Mouse (Mus musculus): ENCODE data around the gene Cenpt. TPM values are rescaled to one million over a fixed set of nuclear protein-coding genes. Genes with fewer than 3 reads are reported as not detected.
"Not testable (repeated sequence)": the region's sequence is repeated elsewhere in the genome, so short reads cannot be mapped to it uniquely, and the experiment has no call there.

Cenpt gene
- polyA plus RNA-seq, 1 experiment = 7.3 TPM

DNA sequence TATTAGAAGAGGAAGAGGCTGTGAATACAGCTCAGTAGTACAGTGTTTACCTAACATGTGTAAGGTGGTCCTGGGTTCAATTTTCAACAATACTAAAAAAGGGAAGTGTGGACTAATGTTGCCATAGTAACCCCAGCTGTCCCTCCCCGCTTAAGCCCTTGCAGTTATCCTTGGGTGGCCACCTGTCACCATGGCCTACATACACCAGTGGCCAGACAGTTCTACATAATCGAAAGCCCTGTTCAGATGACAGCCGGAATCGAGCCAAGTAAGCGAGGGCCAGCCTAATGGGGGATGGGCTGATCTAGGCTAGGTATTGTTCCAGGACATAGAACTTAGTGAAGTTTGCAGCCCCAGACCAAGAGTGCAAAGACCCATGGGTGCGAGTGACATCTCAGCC, 16.1 kb downstream of the Cenpt start:
- DNase-seq = no peak
- WGBS = 81% methylated on average over 6 of the region's 6 CpGs
- H3K4me1 ChIP-seq (ENCODE audit: control insufficient read depth, insufficient read depth, low read length) = no peaks in the 10 kb centered on the region
- no peak overlapping the region for H3K4me3 ChIP-seq (ENCODE audit: insufficient read depth, low read depth, low read length)
- TF ChIP-seq CTCF (conservative IDR thresholded peaks at IDR 0.05; ENCODE audit: insufficient read depth, insufficient read length, low read depth, low read length) (no peak), POLR2A (IDR thresholded peaks at IDR 0.05; ENCODE audit: low read depth, low read length) (no peak)
- no peaks in the 10 kb centered on the region for H3K27me3 ChIP-seq (replicated peaks; ENCODE audit: control insufficient read depth, insufficient read depth, low read length)
- H3K27ac ChIP-seq (ENCODE audit: insufficient read depth, low read depth, low read length) = no peak overlapping the region
- no peaks in the 10 kb centered on the region for H3K36me3 ChIP-seq (ENCODE audit: control insufficient read depth, insufficient read depth, low read length)

GRCm38 (mm10) chr8:105835318-105835717, 17.8 kb downstream of the Cenpt start:
- Histone ChIP-seq H3K27ac (ENCODE audit: insufficient read depth, low read depth, low read length) (no peak overlapping the region), H3K4me3 (ENCODE audit: insufficient read depth, low read depth, low read length) (no peak overlapping the region)
- DNase-seq = peak; percentile 87

DNA sequence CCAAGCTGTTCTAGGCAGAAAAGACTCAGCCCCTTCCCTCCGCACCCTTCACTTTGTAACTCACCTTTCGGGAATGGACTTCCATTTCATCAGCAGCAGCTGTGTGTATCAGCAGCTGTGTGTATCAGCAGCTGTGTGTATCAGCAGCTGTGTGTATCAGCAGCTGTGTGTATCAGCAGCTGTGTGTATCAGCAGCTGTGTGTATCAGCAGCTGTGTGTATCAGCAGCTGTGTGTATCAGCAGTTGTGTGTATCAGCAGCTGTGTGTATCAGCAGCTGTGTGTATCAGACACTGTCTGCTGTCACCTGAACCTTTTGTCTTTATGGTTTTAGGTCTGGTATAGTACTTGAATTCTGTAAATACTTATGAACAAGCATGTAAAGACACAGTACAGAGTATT, 19.3 kb downstream of the Cenpt start:
- WGBS = 86% methylated on average over 2 of the region's 2 CpGs
- not testable (repeated sequence) for H3K4me1 ChIP-seq (ENCODE audit: control insufficient read depth, insufficient read depth, low read length); H3K27ac ChIP-seq (ENCODE audit: insufficient read depth, low read depth, low read length); H3K36me3 ChIP-seq (ENCODE audit: control insufficient read depth, insufficient read depth, low read length); DNase-seq; H3K27me3 ChIP-seq (replicated peaks; ENCODE audit: control insufficient read depth, insufficient read depth, low read length); H3K4me3 ChIP-seq (ENCODE audit: insufficient read depth, low read depth, low read length)

More at GRCm38 (mm10) chr8:105835318-105835717, 17.8 kb downstream of the Cenpt start:
- no peaks in the 10 kb centered on the region for H3K4me1 ChIP-seq (ENCODE audit: control insufficient read depth, insufficient read depth, low read length)
- TF ChIP-seq POLR2A (IDR thresholded peaks at IDR 0.05; ENCODE audit: low read depth, low read length) (no peak), CTCF (conservative IDR thresholded peaks at IDR 0.05; ENCODE audit: insufficient read depth, insufficient read length, low read depth, low read length) (peak; percentile 84)
- WGBS = 16% methylated on average over 11 of the region's 11 CpGs
- no peaks in the 10 kb centered on the region for H3K36me3 ChIP-seq (ENCODE audit: control insufficient read depth, insufficient read depth, low read length)
- no peaks in the 10 kb centered on the region for H3K27me3 ChIP-seq (replicated peaks; ENCODE audit: control insufficient read depth, insufficient read depth, low read length)

DNA sequence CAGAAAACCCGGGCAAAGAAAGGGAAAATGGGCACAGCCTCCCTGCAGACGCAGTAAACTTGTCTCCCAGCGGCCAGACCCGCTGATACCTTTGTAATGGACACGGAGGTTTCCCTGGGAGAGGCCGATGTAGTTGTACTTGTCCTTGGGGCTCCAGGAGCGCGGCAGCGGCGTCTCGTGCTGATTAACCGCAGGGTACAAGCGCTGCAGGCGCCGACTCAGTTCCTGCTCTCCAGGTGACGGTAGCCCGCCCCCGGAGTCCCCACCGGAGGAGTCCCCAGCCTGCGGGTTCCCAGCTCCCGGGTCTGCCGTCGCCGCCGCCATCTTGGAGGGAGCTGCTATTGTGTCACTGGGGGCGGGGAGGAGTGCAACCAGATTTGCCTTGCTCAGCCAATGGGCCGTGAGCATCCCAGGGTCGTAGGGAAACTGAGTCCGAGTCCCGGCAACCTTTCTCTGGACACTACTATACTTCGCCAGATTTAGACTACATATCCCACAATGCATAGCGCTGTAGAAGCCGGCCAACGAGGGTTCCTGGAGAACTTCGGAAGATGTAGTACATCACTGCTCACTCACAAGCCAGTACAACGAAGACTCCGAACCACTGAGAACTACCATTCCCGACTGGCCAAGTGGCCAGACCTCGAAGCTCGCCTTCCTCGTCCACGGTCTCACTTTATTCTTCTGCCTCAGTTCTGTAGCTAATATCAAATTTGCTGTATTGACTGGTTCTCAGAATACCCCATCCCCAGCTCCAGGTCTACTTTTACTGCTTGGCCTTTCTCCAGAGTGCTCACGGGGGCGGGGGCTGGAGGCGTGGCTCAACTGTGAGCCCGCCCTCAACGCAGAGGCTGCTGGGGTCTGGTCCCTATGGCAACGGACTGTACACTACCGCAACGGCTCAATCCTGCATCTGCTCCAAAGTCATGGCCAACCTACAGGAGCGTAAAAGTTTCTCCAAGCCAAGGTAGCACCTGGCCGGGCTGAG, 25.9 kb downstream of the Cenpt start, which contains the start of the genes Ranbp10 and Tsnaxip1:
Gene Ranbp10 (minus strand): TSS at position 490 of the 988 bp plus-strand sequence.
Gene Tsnaxip1 (plus strand): TSS at position 871 of the 988 bp plus-strand sequence.
- TF ChIP-seq CTCF (conservative IDR thresholded peaks at IDR 0.05; ENCODE audit: insufficient read depth, insufficient read length, low read depth, low read length) = no peak
- TF ChIP-seq POLR2A (IDR thresholded peaks at IDR 0.05; ENCODE audit: low read depth, low read length) = peak; percentile 64
- Histone ChIP-seq H3K27me3 (replicated peaks; ENCODE audit: control insufficient read depth, insufficient read depth, low read length) (no peaks in the 10 kb centered on the region), H3K36me3 (ENCODE audit: control insufficient read depth, insufficient read depth, low read length) (no peaks in the 10 kb centered on the region), H3K4me1 (ENCODE audit: control insufficient read depth, insufficient read depth, low read length) (peaks cover 8% of the 10 kb centered on the region; the same call in 1 of the 2 replicates), H3K27ac (ENCODE audit: insufficient read depth, low read depth, low read length) (peak within 1 kb of the TSS; percentile 81), H3K4me3 (ENCODE audit: insufficient read depth, low read depth, low read length) (peak within 1 kb of the TSS; percentile 90)
- peak; percentile 100 for DNase-seq
- under 1% methylated on average over 52 of the region's 52 CpGs for WGBS

DNA sequence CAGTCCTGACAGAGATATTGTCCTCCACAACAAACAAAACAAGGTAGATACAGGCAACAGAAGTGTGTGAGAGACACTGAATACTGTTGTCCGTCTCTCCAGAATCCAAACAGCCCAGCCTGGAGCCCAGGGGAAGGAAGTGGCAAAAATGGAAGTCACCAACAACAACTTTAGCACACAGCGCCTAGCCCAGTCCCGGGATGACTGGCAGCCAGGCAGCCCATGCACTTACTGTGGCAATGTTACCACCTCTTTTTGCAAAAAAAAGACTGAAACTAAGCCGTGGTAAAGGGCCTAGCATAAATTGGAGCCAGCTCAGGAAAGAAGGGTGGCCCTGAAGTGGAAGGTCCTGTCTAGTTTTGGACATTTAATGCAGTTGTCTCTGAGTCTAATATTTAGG, 26.7 kb downstream of the Cenpt start:
- WGBS = 0% methylated on average over 4 of the region's 4 CpGs
- Histone ChIP-seq H3K4me3 (ENCODE audit: insufficient read depth, low read depth, low read length) (peak overlapping the region; percentile 90), H3K4me1 (ENCODE audit: control insufficient read depth, insufficient read depth, low read length) (peaks cover 8% of the 10 kb centered on the region; the same call in 1 of the 2 replicates), H3K27ac (ENCODE audit: insufficient read depth, low read depth, low read length) (peak overlapping the region; percentile 55), H3K27me3 (replicated peaks; ENCODE audit: control insufficient read depth, insufficient read depth, low read length) (no peaks in the 10 kb centered on the region), H3K36me3 (ENCODE audit: control insufficient read depth, insufficient read depth, low read length) (no peaks in the 10 kb centered on the region)
- TF ChIP-seq CTCF (conservative IDR thresholded peaks at IDR 0.05; ENCODE audit: insufficient read depth, insufficient read length, low read depth, low read length) (no peak), POLR2A (IDR thresholded peaks at IDR 0.05; ENCODE audit: low read depth, low read length) (no peak)
- peak; percentile 27 for DNase-seq

- no peaks in the 10 kb centered on the region for H3K27me3 ChIP-seq (replicated peaks; ENCODE audit: control insufficient read depth, insufficient read depth, low read length)
- TF ChIP-seq POLR2A (IDR thresholded peaks at IDR 0.05; ENCODE audit: low read depth, low read length) = no peak
- TF ChIP-seq CTCF (conservative IDR thresholded peaks at IDR 0.05; ENCODE audit: insufficient read depth, insufficient read length, low read depth, low read length) = no peak
- H3K36me3 ChIP-seq (ENCODE audit: control insufficient read depth, insufficient read depth, low read length) = no peaks in the 10 kb centered on the region
- no peak overlapping the region for H3K4me3 ChIP-seq (ENCODE audit: insufficient read depth, low read depth, low read length)
- no peak overlapping the region for H3K27ac ChIP-seq (ENCODE audit: insufficient read depth, low read depth, low read length)
- peaks cover 8% of the 10 kb centered on the region; the same call in 1 of the 2 replicates for H3K4me1 ChIP-seq (ENCODE audit: control insufficient read depth, insufficient read depth, low read length)
- no peak for DNase-seq
- WGBS = 45% methylated on average over 4 of the region's 4 CpGs
Observed at GRCm38 (mm10) chr8:105825506-105825905, 27.6 kb downstream of the Cenpt start.

DNA sequence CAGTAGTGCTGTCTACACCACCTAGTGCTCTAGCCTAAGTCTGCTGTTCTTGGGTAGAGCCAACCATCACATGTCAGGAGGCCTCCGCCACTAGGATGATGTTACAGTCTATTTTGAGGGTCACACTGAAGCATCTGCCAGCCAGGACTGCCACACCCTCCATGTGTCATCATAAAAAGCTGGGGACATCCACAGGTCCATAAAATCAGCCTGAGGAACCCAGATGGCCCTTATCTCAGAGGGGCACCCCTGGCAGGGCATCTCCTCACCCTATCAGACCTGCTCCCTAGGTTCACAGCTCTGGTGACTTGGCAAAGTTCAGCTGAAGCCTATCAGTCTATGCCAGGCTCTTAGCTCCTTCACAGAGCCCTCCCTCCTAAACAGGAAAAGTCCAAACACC, 32.2 kb downstream of the Cenpt start:
- H3K36me3 ChIP-seq (ENCODE audit: control insufficient read depth, insufficient read depth, low read length) = no peaks in the 10 kb centered on the region
- H3K27ac ChIP-seq (ENCODE audit: insufficient read depth, low read depth, low read length) = no peak overlapping the region
- H3K4me1 ChIP-seq (ENCODE audit: control insufficient read depth, insufficient read depth, low read length) = peaks cover 5% of the 10 kb centered on the region; the same call in 1 of the 2 replicates
- TF ChIP-seq CTCF (conservative IDR thresholded peaks at IDR 0.05; ENCODE audit: insufficient read depth, insufficient read length, low read depth, low read length) (no peak), POLR2A (IDR thresholded peaks at IDR 0.05; ENCODE audit: low read depth, low read length) (no peak)
- DNase-seq = no peak
- H3K27me3 ChIP-seq (replicated peaks; ENCODE audit: control insufficient read depth, insufficient read depth, low read length) = no peaks in the 10 kb centered on the region
- no peak overlapping the region for H3K4me3 ChIP-seq (ENCODE audit: insufficient read depth, low read depth, low read length)
- WGBS = 96% methylated on average over 1 of the region's 1 CpGs

Data from kidney, adult 2 months (tissue).